Mouse (Mus musculus) right cerebral cortex, postnatal 25 days (tissue): ENCODE data around the gene Carmil1.

Experiments used
- DNase-seq: peaks from one replicate; pipeline ENCODE4 v3.0.0; 2022

The Carmil1 gene

DNA sequence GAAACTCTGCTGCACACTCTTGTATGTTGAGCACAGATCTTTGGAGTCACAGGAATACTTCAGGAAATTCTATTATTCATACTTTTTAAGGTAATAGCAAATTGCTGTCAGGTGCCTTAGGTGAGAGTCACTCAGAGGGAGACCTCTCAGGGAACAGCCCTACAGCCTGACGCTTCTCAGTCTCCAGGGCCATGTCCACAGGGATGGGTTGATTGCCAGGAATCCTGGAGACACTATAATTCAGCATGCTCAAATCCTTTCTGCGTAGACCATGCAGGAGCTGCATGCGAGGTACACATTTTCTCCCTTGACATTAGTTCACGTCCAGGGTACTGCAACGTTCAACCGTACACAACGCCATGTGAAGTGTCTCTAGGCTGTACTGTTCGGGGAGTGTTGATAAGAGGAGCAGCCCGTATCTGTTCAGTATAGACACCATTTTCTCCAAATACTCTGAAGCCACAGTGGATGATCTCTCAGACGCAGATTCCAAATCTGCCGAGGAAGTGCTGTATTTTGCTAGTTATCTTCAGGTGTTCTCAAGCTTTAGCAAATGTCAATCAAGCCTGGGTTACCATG, 180.0 kb downstream of the Carmil1 start:
- no peak for DNase-seq

DNA sequence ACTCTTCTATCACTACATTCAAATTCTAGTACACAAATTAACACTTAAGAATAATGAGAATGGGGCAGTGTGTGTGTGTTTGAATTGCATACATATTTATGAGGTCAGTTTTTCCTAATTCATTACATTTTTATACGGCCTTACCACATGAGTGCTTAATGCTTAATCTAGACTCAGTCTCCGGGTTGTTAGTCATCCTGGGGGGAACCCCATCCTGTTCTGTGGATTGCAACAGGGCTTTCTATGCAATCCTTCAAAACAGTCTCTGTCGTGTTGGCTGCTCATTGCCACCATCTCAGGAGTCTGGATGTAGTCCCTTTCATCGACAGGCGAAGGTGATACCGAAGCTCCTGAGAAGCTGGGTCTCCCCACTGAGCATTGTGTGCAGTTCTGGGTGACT, 184.0 kb downstream of the Carmil1 start:
- no peak for DNase-seq

DNA sequence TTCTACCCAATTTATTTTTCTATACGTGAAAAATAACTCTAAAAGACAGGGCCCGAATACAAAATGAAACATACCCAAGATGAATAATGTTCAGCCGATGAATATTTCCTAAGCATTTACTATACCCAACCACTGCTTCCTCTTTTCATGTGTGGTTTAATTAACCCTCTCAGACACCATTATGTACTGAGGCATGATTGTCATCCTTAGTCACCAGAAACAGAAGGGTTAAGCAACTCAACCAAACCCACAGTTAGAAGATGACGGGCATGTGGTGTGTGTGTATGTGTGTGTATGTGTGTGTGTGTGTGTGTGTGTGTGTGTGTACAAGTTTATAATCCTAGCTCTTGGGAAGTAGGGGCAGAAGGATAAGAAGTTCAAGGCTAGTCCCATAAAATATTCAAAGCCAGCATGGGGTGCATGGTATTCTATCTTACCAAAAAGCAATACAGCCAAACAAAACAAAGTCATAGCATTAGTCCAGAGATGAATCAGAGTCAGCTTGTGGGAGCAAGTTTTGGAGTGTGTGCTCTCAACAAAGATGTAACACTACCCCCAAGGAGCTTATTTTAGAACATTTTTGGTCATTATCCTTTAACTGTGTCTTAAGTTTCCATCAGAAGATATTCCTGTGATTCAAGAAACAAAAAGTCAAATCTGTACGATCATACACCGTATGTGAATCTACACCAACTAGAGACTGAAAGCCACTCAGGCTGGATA, 185.6 kb downstream of the Carmil1 start:
- no peak for DNase-seq

GRCm38 (mm10) chr13:24093108-24093507, 187.5 kb downstream of the Carmil1 start:
- DNase-seq = no peak

DNA sequence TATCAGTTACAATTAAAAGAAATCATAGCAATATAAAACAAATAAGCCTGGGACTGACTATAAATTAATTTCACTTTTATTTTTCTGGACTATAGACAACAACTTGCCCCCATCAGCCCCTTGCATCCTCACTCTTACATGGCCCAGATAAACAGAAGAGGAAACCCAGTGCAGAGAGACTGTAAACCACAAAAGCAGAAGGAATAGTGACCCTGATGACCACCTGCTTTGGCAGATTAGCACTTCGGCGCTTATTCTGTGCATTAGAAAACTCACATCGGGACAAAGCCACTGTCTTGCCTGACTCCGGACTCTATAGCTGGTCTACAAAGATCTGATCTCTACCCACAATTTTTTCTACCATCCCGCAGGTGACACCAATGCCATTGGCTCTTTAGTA, 188.5 kb downstream of the Carmil1 start:
- DNase-seq = no peak

GRCm38 (mm10) chr13:24082153-24082552, 198.4 kb downstream of the Carmil1 start:
- DNase-seq = no peak

DNA sequence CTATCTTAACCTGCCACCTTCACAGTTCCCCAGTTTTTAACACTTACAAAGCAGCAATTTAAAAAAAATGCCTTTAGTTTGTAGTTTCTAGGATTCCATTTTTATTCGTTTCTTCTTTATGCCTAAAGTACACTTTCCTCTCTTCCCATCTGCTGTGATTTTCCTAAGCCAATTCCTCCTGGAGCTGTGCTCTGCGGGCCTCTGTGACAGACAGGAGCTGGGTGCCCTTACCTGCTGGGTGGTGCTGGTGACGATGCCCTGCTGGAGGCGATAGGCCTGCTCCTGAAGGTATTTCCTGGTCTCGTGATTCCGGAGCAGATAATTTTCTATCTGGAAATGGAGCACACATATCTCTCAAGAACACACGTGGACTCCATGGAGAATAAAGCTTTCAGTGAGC, 198.9 kb downstream of the Carmil1 start:
- no peak for DNase-seq

DNA sequence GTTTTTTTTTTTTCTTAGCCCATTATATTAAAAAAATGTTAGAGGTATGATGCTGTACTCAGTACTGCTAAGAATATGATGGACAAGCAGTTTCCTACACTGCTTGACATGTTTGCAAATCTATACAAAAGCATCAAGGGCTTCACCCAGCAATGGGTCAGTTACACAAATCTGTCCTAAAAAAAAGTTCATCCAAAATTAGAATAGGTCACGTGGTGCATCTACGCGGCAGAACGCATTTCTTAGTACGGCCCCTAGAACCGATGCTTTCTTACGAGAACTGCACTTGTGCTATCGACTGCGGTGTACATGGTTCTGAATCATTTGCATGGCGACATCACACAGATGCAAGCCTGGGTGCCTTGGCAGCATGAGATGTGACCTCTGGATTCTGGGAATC, 208.0 kb downstream of the Carmil1 start:
- DNase-seq = no peak

GRCm38 (mm10) chr13:24067553-24067952, 213.0 kb downstream of the Carmil1 start:
- no peak for DNase-seq

GRCm38 (mm10) chr13:24065536-24065935, 215.1 kb downstream of the Carmil1 start:
- DNase-seq = no peak

DNA sequence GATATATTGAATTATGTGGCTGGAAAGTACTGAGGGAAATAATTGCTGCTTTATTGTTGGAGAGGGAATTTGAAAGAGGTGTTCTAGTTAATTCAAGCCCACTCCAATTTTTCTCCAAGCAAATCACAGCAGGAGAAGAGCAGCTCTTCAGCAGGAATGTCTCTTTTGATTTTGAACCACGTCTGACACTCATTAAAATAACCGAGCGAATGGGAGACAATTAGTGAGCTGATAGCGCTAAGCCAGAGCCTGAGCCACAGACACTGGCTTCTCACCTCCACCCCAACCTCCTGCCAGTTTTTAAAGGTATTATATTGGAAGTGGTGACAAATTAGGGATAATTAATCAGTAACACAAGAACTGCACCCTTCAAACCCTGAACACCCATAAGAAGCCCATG, 217.8 kb downstream of the Carmil1 start:
- no peak for DNase-seq

DNA sequence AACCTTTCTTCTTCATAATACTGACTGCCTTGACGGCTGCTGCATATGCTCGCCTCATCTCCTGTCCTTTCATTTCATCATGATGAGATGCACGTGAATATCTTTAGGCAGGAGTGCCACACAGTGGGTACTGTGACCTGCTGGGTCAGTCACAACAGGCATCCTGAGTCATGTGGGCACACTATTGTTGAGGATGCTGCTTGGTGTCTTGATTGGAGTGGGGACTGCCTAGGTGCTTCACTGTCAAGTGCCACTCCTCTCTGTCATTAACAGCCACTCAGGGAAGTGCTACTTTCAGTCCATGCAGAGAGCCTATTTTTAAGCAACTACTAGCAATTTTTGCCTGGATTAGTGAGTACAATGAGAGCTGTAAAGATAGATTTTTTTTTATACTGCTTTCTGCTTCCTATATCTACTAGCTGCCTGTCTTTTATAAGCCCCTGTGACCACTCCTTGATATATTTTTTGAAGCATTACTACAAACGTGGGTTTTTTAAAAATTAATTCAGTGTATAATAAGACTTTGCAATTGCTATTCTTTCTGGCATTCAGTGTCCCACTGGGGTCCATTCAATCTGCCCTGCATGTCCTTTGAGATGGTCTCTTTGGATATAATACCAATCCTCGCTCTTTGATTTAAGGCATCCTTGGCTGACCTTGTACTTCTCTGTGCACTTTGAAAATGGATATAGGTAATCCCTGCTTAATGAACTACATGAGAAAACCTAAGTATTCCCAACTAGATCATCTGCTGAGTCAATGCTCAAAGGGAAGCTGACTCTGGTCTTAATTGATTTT, 225.3 kb downstream of the Carmil1 start:
- DNase-seq = no peak

- DNase-seq = no peak
Measured at GRCm38 (mm10) chr13:24051496-24051895, 229.1 kb downstream of the Carmil1 start.

DNA sequence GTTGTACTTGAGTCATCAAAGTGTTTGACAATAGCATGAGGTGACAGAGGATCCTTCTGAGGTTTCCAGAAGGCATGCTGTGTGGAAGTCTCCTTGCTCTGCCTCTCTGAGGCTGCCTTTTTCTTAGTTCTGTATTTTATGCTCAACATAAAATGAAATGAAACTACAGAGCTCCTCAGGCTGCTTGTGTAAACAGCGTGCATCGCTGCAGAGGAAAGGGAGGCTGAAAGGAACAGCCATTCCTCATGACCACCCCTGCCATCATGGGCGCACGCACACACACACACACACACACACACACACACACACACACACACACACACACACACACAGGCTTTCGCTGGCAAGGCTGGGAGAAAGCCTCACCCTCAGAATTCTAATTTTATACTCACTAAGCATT, 230.3 kb downstream of the Carmil1 start:
- DNase-seq = no peak

- DNase-seq = peak; percentile 67
Measured at GRCm38 (mm10) chr13:24049267-24050034, 231.1 kb downstream of the Carmil1 start.

GRCm38 (mm10) chr13:24048611-24049010, 232.0 kb downstream of the Carmil1 start:
- no peak for DNase-seq

GRCm38 (mm10) chr13:24045271-24045670, 235.3 kb downstream of the Carmil1 start:
- DNase-seq = no peak

DNA sequence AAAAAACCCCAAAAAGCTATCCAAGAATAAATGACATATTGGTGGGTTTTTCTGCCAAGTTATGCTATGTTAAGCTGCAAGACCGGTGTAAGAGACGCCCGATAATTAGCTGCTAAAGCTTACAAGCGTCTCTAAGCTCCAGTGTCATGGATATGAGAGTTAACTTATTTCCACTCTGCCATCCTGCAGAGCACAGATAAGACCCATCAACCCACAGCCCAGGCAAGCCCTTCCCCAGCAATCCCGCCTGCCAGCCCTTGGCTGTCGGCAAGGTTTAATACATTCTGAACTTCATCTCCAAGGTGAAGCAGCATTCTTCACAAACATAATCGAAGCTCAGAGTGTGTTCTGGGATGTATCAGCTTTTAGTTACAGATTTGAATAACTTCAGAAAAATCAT, 240.4 kb downstream of the Carmil1 start:
- no peak for DNase-seq

GRCm38 (mm10) chr13:24037502-24037901, 243.1 kb downstream of the Carmil1 start:
- no peak for DNase-seq

DNA sequence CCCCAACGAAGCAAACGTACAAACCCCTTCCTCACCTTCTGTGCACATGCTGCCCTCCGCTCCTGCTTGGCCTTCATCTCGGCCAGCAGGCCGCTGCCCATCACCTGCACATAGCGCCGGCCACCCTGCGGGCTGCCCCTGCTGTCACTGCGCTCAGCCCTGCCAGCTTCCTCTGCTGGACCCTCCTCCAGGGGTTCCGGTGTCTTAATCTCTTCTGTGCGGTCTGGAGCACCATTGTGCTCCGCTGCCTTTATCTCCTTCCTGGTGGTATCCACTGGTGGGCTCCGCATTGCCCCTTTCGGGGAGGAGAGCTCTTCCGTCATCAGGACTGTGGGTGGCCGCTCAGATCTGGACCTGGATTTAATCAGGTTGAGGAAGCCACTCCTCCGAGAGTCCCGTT, 244.4 kb downstream of the Carmil1 start:
- DNase-seq = no peak

- DNase-seq = no peak
Measured at GRCm38 (mm10) chr13:24027191-24028170, 253.1 kb downstream of the Carmil1 start.

DNA sequence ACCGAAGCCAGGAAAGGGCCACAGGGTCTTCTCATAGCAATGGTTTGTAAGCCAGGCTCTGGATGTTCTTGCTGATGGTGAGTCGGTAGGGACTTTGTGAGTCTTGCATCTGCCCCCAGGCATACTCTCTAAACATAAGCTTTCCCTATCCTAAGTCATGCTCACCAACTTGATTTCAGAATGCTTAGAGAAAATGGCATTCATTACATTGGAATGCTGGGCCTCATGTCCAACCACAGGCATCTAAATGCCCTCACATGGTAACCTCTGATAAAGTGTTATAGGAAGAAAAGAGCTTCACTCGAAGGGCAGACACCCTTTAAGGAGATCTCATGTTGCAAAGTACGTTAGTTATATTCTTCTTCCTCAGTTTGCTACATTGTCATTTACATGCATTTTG, 262.1 kb downstream of the Carmil1 start:
- DNase-seq = no peak
